ENCODE assay signal across 12 mouse cellular contexts in genomic region chr12:9656324-9656723, GRCm38 (mm10).
"Had no signal": no experiment of that assay in that cellular context is flagged by ENCODE, and none has a peak within 500 bp of the region (broad histone marks: within the 10 kb centered on the region; RNA-seq: fewer than 3 reads in every experiment).

No protein-coding gene starts in this region.

- ATAC-seq: inflammation-experienced regulatory T-cells, adult 6 months; midbrain, embryonic 13.5 days had no signal

- H3K27me3 ChIP-seq: liver, embryonic 15.5 days; midbrain, embryonic 13.5 days had no signal

- H3K4me3 ChIP-seq: left cerebral cortex, adult 2 months; limb, embryonic 10.5 days; liver, embryonic 15.5 days; midbrain, embryonic 13.5 days had no signal

- H3K9ac ChIP-seq: liver, embryonic 15.5 days; midbrain, embryonic 13.5 days had no signal

- H3K27ac ChIP-seq: left cerebral cortex, adult 2 months; limb, embryonic 10.5 days; liver, embryonic 15.5 days; midbrain, embryonic 13.5 days had no signal

- H3K4me2 ChIP-seq: liver, embryonic 11.5 days; liver, embryonic 15.5 days; midbrain, embryonic 13.5 days had no signal

- DNase-seq: kidney, adult 18-20 months; kidney, postnatal 10 days; kidney, postnatal 4 days; right cerebral cortex, postnatal 14 days; thymus, adult 18-20 months; thymus, postnatal 14 days had no signal

- H3K9me3 ChIP-seq: limb, embryonic 10.5 days; liver, embryonic 15.5 days; midbrain, embryonic 13.5 days had no signal

- H3K4me1 ChIP-seq: limb, embryonic 10.5 days; liver, embryonic 15.5 days; midbrain, embryonic 13.5 days had no signal

- H3K36me3 ChIP-seq: limb, embryonic 10.5 days; liver, embryonic 15.5 days; midbrain, embryonic 13.5 days had no signal
